Mouse (Mus musculus): Measurements from ENCODE around the gene Slc25a42.

Gene Slc25a42

DNA sequence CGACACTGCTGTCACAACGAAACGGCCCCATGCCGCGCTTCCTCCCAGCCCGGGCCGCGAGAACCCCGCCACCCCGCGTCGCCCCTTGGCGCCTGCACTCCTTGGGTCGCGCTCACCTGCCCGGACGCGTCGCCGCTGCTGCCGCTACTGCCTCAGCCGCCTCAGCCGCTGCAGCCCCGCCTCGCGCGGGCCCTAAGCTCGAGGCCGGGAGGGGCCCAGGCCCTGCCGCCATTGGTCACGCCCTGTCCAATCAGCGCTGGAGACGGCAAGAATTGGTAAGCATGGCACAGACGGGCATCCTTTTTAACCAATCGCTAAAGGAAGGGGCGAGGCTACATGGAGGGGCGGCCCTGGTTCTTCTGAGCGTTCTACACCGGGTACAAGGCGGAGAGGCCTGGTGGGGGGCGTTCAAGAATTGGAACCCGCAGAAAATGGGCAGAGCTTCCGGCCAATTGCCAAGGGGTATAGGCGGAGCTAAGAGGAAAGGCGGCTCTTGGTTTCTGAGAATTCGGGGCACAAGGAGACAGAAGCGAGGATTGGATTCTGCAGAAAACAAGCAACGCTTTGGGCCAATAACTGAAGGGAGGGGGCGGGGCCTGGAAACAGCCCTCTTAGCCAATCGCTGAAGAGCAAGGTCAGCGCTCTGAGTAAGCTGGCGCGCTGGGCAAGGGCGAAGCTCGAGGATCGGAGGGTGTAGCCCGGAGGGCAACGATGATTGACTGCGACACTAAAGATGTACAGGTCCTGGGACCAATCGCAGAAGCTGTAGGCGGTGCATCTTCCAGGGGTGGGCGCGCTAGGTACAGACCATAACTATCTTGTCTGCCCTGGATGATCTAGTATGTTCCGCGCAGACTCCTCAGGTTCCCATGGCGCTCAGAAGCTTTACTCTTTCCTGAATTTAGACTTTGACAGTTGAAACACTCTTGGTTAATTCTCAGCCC lies at the start of gene Slc25a42:
Gene Slc25a42, minus strand, starts transcription at position 194 of the 944 bp plus-strand sequence.
- under 1% methylated on average over 66 of the region's 66 CpGs for WGBS

DNA sequence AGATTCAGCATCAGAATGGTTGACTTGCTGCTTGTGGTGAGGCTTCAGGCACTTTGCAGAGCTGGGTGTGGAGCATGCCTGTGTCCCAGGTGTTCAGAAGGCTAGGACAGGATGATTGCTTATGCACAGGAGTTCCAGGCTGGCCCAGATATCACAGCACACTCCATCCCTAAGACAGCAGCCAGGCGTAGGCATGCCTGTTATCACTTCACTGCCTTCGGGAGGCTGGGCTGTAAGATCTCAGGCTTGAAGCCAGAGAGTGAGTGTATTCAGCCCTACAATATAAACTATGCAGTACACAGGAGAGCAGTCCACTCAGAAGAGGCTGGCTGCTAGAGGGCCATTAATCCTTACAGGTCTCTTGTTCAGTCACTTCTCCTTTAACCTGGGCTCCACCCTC lies 46.9 kb upstream of the Slc25a42 start:
- WGBS: 54% methylated on average over 2 of the region's 2 CpGs

DNA sequence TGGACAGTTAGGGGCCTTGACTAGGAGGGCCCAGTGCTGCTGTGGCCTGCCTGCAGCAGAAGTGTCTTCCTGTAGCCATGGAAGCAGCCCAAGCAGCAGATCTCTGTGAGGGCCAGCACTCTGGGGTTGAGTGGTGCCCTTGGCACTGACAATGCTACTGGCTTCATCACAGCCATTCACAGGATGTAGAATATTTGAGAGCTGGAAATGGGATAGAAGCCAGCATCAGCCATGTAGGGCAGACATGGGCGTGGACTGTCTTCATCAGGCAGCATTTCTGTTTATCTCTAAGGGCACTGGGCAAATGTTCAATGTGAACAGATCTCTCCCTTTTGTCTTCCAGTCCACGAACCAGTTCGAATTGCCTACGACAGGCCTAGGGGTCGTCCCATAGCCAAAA lies 46.5 kb upstream of the Slc25a42 start:
- WGBS: 80% methylated on average over 5 of the region's 5 CpGs

DNA sequence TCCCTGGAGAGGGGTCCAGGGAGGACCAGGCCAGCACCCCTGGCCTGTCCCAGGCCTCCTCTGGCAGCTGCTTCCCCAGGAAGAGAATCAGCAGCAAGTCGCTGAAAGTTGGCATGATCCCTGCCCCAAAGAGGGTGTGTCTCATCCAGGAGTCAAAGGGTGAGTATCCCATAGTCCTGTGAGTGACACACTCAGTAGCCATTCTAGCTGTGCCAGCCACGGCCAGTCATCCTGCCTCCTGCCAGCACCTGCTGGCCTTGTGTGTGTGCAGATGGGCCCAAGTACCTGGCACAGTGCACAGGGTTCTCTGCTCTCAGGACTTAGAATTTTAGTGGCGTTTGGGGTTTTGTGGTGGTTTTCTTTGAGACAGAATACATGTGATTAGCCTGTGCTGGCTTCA lies 45.4 kb upstream of the Slc25a42 start:
- WGBS: 78% methylated on average over 3 of the region's 3 CpGs

DNA sequence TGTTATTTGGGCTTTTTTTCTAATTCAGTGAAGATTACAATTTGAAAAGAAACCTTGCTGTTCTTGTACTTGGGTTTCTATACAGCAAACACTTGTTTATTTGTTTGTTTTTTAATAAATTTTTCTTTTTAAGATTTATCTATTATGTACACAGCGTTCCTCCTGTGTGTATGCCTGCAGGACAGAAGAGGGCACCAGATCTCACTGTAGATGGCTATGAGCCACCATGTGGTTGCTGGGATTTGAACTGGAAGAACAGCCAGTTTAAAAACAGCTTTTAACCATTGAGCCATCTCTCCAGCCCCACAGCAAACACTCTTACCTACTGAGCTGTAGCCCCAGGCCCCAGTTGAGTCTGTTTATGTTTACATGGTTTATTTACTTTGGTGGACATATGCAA lies 42.5 kb upstream of the Slc25a42 start:
- WGBS: 53% methylated on average over 1 of the region's 1 CpGs

DNA sequence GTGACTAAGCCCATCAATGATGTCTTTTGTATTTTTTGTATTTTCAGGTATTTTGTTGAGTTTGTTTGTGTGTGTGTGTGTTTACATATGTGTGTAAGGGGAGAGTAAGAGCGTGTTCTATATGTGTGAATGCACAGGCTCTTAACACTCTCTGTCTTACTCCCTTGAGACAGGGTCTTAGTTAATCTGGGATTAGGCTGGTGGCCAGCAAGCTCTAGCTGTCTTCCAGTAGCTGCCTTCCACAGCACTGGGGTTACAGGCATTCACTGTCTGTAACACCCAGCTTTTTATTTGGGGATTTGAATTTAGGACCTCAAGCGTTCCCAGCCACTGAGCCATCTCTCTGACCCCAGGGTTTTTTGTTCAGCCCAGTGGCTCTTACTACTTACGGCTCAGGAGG lies 35.7 kb upstream of the Slc25a42 start:
- 79% methylated on average over 3 of the region's 3 CpGs for WGBS

DNA sequence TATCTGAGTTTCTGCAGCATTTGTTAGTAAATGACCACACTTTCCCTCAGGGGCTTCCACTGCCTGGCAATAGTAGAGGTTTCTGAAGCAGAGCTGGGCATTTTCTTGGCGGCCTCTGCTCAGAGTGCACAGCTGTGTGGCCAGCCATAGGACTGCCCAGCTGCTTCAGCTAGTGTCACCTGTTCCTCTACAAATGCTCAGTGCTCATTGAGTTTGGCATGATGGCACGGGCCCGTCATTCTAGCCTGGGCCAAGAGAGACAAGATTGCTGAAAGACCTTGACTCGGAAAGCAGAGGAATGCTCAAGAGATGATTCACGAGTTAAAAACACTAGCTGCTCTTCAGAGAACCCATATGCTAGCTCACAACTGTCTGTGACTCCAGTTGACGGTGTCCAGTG lies 34.5 kb upstream of the Slc25a42 start:
- 72% methylated on average over 6 of the region's 6 CpGs for WGBS

DNA sequence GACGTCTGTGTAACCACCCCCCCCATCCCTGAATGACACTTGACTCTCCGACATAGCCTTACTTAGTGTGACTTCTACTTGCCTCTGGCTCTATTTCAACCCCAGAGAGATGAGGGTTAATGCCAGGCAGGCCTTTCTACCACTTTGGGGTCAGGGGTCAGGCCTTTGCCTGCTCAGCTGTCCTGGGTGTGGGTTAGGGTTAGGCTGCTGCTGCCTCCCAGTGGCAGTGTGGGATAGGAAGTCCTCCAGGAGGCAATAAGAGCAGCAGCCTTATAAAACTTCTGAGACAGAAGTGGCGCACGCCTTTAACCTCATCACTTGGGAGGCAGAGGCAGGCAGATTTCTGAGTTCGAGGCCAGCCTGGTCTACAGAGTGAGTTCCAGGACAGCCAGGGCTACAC lies 28.5 kb upstream of the Slc25a42 start:
- 81% methylated on average over 5 of the region's 5 CpGs for WGBS

DNA sequence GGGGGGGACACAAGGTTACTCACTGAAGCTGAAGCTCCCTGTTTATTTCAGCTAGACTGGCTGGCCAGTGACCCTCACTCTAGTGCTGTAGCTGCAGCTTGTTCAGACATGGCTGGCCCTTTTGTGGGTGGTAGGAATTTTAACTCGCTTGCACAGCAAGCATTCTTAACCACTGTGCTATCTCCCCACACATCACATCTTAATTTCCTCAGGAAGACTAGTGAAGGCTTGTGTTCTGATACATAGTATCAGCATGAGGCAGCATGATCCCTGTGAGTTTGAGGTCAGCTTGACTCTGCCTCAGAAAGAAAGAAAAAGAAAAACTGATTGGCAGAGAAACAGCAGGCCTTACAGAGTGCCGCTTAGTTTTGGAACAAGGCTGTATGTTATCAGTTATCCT lies 25.7 kb upstream of the Slc25a42 start:
- WGBS: 76% methylated on average over 2 of the region's 2 CpGs

DNA sequence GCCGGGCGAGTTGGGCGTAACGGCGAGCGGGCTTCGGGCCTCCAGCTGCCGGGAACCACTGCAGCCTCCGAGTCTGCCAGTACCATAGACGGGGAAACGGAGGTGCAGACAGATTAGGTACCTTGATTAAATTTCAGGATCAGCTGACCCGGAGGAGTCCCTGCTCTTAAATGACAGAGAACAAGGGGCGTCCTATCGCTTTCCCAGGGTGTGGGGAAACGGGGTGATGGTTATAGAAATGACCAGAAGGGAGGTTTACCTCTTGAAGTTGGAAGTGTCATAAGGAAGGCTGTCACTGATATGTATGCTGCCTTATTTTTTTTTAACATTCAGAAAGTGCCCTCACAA lies 22.6 kb upstream of the Slc25a42 start:
- WGBS: under 1% methylated on average over 15 of the region's 15 CpGs

DNA sequence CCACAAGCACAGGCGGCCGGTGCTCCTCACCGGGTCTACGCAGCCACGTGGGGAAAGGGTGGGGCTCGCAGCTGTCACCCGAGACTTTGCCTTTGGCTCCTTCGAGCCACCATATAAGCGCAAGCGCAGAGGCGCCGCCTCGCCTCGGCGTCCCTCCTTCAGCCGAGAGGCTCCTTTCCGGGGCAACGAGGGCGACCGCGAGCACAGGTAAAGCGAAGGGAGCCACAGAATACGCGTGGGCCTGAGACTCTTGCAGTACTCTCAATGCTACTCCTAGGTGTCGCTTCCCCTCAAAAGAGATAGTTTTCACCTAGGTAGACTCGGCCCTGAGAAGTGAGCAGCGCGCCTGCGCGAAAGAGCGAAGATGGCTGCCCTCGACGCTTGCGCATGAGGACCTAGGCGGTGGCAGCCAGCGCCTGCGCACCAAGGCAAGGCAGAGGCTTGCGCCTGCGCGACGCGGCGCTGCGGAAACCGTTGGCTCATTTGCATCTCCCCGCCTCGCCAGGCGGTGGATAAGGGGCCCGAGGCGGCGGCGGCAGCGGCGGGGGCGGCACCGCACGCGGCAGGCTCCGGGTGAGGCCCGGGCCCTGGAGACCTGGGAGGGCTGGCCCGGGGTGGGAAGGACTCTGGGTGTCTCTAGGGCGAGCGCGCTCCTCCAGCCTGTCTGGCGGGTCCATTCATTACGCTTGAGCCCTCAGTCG lies 22.1 kb upstream of the Slc25a42 start, which contains the start of the genes Sugp2 and Armc6:
Gene Sugp2, plus strand, starts transcription at position 147 of the 701 bp plus-strand sequence.
Gene Armc6, minus strand, starts transcription at position 387 of the 701 bp plus-strand sequence.
- under 1% methylated on average over 67 of the region's 67 CpGs for WGBS

DNA sequence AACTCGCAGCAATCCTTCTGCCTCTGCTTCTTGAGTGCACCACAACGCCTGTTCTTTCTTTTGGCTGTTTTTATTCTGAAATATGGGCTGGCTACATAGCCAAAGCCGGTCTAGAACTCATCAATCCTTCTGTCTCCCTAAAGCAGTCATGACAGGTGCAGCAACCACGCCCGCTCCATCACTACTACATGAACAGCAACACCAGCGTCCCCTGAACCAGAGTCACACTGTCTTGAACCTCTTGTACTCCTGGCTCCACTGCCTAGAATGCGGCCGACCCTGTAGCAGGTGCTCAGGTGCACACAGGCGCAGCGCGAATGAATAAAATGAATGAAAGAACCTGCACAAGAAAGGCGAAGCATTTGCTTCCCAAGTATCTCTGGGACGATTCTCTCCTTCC lies 21.5 kb upstream of the Slc25a42 start:
- WGBS: 3% methylated on average over 13 of the region's 13 CpGs

DNA sequence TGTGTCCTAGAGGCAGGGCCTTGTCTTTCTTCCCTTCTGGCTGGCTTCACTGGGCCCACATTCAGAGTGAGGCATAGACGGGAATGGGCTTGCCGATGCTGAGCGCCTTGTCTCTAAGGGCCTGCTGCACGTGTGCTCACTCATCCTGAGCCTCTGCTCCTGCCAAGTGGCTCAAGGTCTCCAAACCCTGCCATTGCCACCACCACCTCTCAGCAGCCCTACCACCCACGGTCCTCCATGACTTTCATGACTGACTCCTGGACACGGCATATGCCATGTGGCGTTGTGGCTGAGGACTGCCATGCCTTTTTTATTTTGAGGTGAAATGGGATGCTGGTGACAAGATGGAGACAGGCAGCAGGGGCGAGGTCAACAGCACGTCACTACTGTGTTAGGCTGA lies 18.7 kb upstream of the Slc25a42 start:
- 94% methylated on average over 9 of the region's 9 CpGs for WGBS

DNA sequence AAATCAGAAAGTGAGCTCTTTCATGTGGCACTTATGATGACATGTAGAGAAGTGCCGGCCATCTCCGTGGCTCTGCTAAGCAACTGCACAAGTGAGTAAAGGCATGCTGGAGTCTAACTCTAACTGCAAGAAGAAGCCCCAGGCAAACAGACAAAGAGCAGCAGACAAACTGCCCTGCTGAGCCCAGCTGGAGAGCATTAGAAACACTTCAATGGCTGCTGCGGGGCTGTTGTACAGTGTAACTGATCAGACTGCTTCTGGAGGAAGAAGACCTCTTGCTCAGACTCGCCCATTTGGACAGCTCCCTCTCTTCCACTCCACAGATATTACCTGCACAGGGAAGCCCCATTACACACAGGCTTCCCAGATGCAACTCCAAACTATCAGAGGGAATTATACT lies 15.9 kb upstream of the Slc25a42 start:
- WGBS: 56% methylated on average over 4 of the region's 4 CpGs

DNA sequence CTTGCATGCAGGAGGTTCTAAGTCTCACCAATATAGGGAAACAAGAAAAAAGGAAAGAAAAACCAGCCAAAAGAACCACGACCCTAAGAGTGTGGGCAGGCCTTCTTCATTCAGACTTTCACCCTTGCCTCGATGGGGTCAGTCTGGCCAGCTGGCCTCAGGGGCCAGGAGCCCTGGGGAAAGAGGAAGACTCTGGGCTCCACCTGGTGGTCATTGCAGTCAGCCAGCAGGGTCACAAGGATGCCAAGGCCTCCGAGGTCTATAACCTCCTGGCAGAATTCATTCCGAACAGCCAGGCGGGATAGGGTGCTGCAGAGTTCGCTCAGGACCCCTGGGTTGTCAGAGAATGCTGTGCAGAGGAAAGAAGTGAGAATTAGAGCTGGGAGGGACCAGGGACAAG lies 11.2 kb upstream of the Slc25a42 start:
- WGBS: 40% methylated on average over 6 of the region's 6 CpGs

DNA sequence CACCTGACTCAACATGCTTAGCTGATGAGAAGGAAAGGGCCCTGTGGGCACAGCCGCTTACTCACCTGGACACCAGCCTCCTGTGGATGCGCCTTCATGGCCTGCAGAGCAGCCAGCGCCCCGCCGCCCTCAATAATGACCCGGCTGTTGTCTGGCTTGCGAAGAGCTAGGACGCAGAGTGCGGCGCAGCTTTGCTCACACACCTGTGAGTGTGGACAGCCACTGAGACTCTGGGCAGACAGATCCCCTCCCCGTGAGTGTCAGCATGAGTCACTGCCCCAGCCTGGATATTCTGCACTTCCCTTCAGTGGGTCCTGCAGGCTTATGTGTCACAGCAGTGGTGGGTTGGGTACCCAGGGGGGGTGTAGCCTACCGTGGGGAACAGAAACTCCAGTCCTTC lies 9.9 kb upstream of the Slc25a42 start:
- WGBS: 88% methylated on average over 12 of the region's 12 CpGs

DNA sequence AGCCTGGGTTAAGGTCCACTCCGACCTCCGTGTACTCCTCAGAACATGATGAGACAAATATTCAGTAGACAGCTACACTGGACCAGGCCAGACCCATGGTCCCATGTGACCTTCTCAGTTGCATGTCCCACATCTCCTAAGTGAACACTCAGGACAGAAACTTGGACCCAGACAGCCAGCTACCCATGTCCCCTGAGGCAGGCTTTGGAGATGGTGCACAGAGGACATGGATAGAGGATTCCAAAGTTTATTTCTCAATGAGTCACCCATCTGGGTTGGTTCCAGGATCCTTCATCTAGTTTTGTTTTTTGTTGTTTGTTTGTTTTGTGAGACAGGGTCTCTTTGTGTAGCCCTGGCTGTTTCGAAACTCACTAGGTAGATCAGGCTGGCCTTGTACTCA lies 8.8 kb upstream of the Slc25a42 start:
- 91% methylated on average over 3 of the region's 3 CpGs for WGBS

DNA sequence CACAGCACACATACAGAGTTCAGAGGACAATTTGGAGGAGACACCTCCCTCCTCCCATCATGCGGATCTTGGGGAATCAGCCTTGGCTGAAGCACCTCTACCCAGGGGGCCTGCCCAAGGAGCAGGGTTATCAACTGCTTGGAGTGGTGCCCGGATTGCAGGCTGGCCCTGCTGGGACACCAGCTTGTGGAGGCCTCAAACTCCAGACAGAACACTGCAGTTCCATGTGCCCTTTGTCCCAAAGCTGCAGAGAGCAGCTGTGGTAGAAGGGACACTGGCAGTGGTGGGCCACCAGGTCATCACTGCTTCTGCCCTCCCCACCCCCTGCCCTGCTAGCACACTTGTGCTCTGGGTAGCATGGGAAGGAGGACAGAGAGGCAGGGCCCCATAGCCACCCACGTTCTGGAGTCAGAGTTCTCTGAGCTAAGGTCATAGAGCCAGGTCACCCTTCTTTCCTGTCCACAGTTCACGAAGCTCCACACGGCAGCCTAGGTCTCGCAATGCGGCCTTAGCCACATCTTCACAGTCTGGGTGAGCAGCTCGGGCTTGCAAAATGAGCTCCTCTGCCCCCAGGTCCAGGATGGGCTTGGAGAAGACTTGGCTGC lies 8.2 kb upstream of the Slc25a42 start:
- WGBS: 82% methylated on average over 8 of the region's 8 CpGs

DNA sequence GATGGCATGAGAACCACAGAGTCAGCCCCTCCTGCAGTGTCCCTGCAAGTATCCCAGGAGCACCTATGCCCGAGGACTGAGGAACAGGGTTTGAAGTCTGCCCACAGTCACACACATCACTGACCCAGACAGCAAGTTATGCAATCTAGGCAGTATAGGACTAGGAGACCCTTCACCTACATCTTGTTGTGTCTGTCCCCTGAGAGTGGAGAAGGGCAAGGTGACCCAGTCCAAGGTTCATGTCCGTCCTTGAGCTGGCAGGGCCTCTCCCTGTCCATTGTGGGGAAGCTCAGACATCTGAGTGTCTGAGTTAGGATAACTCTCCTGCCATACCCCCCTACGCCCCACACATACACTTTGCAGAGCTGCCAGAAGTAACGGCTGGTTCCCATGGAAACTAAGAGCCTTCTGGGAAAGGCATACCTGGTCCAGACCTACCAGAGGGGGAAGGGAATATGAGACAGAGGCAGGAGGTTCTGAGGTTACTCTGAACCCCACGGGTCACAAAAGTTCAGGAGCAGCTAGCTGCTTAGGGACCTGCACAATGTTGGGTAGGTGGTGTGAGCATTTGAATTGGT lies 7.1 kb upstream of the Slc25a42 start:
- 44% methylated on average over 5 of the region's 5 CpGs for WGBS

DNA sequence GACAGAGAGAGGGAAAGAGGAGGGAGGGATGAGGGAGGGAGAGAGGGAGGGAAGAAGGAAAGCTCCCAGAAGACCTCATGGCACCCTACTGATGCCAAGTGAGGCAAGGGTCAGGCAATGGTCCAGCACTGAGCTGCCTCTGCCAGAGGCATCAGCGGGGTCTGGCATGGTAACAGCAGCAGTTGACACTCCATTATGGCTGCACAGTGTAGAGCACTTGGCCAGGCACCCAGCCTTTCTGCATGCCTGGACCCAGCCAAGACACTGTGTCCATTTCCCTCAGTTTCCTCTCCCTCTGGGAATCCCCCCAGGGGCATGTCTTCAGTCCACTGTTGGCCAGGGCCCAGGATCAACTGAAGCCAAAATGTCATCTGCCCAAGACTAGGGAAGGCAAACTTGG lies 4.5 kb upstream of the Slc25a42 start:
- 62% methylated on average over 1 of the region's 1 CpGs for WGBS

DNA sequence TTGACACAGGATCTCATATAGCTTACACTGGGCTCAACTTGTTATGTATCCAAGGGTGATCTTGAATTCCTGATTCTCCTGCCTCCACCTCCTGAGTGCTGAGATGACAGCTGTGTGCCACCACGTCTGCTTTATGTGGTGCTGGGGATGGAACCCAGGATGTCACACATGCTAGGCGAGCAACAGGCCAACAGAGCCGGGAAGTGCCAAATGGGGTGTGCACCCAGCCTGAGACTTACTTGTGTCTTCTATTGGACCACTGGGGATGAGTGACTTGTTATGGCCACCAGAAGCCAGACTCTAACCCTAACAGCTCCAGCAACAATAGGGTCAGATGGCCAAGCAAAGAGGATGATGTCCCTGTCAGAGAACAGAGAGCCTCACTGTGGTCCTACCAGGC lies 4.1 kb upstream of the Slc25a42 start:
- 64% methylated on average over 3 of the region's 3 CpGs for WGBS

DNA sequence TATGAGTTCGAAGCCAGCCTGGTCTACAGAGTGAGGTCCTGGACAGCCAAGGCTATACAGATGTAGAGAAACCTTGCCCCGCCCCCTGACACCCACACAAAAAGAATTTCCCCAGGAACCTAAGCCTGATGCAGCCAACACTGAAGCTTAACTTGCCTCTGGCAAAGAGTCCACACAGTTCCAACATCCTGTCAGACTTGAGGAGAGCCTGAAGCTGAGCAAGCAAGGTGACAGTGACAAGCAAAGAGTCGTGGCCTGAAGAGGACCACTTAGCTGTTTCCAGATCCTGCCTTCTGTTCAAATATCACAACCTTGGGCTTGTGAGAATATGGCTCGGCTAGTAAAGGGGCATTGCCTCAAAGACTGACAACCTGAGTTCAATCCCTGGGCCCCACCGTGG lies 3.0 kb upstream of the Slc25a42 start:
- 77% methylated on average over 5 of the region's 5 CpGs for WGBS
